Mouse (Mus musculus) splenic B cell, adult 2 months (primary cell): ENCODE measurements around the gene Sec16a.

Experiments used
- DNase-seq: peaks from one replicate; pipeline ENCODE4 v3.0.0-alpha.2; 2011; ENCODE audit warnings: low read depth, low spot score
- H3K27me3 ChIP-seq: 2 replicates; pipeline ENCODE4 v1.6.1; 2012; ENCODE audit warnings: mild to moderate bottlenecking, low read length, moderate library complexity, mixed read lengths; ENCODE audit not compliant: control insufficient read depth, poor library complexity, insufficient read depth, severe bottlenecking
- H3K36me3 ChIP-seq: 2 replicates; pipeline ENCODE4 v1.6.1; 2012; ENCODE audit warnings: mild to moderate bottlenecking, low read length, moderate library complexity, mixed read lengths; ENCODE audit not compliant: control insufficient read depth, poor library complexity, insufficient read depth, severe bottlenecking

Gene Sec16a

DNA sequence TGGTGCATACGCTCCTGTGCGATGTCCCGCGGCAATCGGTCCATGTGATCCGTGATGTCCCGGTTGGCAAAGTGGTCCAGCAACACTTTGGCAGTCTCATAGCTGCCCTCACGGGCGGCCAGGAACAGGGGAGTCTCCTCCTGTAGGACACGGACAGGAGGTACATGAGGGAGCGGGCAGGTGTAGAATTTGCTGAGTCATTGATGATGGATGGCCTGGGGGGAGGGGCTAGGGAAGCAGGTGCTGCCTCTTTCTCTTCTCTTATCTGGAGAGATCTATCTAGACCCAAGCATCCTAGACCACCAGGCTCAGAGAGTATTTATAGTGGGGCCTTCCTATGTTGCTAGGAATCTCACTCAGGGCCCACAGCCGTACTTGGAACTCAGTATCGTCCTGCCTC lies 15.8 kb upstream of the Sec16a start:
- H3K36me3 ChIP-seq: peaks cover 3% of the 10 kb centered on the region
- DNase-seq: no peak
- H3K27me3 ChIP-seq: no peaks in the 10 kb centered on the region

DNA sequence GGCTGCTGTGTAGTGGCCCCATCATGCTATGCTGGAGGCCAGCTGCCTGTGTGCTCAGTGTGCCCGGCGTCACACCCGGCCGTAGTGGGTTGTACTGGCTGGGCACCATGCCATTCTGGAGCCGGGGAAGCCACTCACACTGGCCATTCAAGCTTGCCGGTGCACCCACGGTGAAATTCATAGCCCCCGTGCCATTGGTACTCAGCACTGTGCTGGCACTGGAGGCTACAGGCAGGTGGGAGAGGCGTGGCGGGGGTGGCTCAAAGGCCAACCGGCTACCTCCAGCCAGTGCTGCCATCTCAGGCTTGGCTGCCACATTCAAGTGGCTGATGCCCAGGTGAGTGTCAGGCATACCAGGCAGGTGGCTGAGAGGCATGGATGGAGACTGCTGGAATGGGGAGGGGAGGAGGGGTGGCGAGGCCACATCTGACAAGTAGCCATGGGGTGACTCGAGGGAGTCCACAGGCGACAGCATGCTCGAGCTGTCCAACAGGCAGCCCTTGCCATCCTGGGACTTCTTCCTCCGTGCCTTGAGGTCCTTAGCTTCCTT lies 15.2 kb upstream of the Sec16a start:
- no peak for DNase-seq
- Histone ChIP-seq H3K27me3 (no peaks in the 10 kb centered on the region), H3K36me3 (peaks cover 3% of the 10 kb centered on the region)

DNA sequence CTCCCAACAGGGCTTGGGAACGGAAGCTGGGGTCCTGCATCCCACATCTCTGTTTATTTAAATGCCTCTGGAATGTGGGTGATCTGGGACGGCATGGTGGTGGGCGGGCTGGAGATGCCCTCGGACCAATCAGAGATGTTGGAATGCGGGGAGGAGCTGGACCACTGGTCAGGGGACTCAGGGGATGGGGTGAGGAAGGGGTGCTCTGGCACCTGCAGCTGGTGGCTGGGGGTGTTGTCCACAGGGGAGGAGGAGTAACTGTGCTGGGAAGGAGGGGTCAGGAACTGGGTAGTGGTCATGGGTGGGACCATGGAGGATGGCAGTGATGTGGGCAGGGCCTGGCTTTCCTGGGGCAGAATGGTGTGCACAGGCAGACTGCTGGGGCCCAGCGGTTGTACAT lies 14.5 kb upstream of the Sec16a start:
- Histone ChIP-seq H3K36me3 (peaks cover 2% of the 10 kb centered on the region), H3K27me3 (no peaks in the 10 kb centered on the region)
- no peak for DNase-seq

DNA sequence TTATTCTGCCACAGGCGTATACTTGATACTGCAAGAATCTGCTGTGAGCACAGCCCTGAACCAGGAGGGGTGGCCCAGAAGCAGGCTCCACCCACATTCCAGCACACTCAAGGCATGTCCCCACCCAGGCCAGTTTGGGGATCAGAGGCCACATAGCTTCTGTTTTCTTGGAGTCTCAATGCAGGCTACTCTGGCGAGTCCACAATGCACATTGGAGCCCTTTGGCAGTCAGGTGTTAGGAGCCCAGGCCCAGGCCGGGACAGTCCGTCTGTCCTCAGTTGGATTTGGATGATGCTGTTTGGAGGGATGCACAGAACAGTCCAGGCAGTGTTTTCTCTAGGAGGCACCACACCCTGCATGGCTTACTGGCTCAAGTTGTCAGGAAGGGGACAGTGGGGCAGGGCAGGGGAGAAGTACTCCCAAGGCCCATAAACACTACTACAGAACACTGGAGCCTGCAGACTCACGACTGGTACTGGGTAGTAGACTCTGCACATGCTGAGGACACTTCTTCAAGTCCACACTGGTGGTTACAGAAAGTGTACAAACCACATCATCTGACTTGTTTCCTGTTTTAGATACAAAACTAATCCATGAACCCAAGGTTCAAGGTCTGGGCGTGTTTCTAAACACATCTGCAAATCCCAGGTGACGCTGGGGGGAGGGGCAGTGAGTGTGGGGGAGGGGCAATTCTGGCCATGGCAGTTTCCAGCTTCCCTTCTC lies 13.5 kb upstream of the Sec16a start:
- Histone ChIP-seq H3K27me3 (no peaks in the 10 kb centered on the region), H3K36me3 (peaks cover 2% of the 10 kb centered on the region)
- DNase-seq: no peak

DNA sequence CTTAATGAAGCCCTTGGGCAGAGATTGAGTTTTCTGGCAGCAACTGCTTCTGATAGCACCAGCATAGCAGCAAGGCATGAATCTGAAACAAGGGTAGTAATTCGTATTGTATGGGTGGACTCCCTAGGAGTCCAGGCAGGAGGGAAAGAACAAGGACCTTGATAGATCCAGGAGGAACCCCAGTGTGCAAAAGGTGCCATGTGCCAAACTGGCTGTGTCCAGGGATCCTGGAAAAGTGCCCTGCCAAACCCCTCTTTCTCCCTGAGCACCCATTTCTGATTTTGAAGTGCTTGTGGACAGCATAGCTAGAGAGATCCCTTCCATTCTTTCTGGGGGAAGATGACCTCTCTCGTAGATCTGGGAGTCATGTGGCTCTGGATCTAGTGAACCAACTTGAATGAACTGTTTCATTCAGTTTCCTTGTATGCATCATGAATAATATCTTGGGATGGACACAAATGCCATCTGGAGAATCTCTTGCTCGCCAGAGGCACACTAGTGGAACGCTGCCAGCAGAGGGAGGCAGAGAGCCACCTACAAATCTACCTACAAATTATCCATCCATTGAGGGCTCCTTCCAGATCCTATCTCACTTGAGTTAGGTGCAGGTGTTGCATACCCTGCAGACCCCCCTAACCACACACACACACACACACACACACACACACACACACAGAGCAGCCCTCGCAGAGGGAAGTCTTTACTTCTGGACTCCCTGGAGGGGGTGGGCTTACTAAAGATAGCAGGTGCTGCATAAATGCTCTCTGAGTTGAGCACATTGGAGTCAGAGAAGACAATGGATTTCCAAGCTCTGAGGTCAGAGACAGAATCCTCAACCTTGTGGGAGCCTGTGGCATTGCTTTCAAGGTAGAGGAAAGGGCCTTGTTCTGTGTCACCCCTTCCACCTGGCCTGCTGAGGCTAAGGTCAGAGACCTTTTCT lies 4.4 kb upstream of the Sec16a start:
- H3K36me3 ChIP-seq: no peaks in the 10 kb centered on the region
- DNase-seq: peak; percentile 85
- H3K27me3 ChIP-seq: no peaks in the 10 kb centered on the region

DNA sequence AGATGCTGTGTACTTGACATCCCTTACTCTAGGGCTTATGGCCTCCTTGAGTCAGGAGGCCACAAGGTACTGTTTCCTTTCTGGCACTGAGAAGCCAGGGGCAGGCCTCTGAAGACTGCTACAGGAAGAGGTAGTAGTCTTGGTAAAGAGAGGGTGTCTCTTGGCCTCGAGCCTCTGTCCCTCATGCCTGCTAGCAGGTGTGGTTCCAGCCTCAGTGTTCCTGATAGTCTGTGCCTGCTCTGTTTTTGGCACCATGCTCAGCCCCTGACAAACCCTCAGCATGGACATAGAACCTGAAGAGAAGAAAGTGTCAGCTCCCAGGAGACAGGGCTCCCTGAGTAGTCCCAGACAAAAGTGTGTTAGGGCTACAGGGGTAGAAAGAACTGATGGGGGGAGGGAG lies 2.4 kb upstream of the Sec16a start:
- Histone ChIP-seq H3K36me3 (no peaks in the 10 kb centered on the region), H3K27me3 (no peaks in the 10 kb centered on the region)
- no peak for DNase-seq

DNA sequence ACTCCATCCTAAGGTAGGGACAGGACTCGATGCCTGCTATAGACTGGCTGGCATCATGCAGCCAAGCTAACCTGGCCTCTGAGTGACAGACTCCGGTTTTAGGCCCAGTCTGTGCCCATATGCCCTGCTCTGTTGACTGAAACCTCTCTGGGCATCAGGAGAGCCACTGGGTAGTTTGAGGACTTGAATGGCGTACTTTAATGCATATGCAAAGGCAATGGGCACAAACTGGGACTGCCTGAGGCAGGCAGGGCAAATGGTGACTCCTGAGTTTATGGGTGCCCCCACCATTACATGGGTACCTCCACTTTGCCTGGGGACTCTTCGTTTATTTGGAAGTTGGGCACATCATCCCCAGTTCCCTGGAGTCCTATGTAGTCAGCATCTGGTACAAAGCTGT lies 1.7 kb upstream of the Sec16a start:
- Histone ChIP-seq H3K27me3 (no peaks in the 10 kb centered on the region), H3K36me3 (no peaks in the 10 kb centered on the region)
- DNase-seq: no peak

DNA sequence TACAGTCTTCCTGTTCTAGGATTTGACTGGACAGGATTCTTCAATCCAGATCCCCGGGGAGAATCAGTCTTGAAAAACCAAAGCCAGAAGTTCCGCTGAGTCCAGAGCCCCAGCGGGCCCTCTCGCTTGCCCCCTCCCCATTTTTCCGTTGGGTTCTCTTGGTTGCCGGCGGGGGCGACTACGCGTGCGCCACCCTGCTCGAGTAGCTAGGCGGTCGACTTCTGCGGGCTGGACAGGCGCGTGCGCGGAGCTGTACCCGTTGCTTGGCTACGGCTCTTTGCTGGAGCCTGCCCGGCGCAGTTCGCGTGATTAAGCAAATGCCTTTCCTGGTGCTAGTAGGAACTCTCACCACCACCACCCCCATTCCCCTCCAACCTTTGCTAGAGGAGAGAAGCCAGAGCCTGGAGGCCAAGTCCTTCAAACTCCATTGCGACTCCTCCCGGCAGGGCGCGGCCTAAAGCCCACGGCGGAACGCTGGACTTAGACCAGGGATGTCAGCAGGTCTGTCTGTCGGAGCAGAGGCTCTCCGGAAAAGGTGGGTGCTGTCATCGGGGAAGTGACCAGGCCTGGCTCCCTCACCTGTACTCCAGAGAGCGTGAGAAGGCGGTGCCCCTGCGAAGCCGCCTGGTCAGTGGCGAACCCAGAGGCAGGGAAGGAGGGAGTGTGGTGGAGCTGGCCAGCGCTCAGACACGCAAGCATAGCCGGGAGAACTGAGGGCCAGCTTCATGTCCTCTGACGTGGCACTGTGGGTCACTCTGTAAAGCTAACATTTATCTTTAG lies 840 bp upstream of the Sec16a start:
- peak; percentile 94 for DNase-seq
- Histone ChIP-seq H3K36me3 (no peaks in the 10 kb centered on the region; the same call in 1 of the 2 replicates), H3K27me3 (no peaks in the 10 kb centered on the region)

DNA sequence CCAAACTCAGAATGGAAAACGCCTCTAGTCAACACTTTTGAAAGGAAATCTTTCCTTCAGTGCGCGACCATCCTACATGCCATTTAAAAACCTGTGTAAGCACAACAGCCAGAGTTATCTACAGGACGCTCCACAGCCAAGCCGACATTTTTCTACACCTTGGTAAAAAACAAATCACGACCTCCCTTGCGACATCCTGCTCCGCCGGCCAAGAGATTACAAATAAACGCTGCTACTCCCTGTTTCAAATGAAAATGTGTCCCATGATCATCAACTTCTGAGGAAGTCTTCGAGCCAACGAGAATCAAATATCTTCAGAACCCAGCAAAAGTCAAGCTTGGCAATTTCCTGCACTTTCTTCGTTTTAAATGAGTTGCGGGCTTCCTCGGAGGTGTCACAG lies 648 bp downstream of the Sec16a start:
- no peaks in the 10 kb centered on the region for H3K27me3 ChIP-seq
- H3K36me3 ChIP-seq: peaks cover 3% of the 10 kb centered on the region; the same call in 1 of the 2 replicates
- no peak for DNase-seq

DNA sequence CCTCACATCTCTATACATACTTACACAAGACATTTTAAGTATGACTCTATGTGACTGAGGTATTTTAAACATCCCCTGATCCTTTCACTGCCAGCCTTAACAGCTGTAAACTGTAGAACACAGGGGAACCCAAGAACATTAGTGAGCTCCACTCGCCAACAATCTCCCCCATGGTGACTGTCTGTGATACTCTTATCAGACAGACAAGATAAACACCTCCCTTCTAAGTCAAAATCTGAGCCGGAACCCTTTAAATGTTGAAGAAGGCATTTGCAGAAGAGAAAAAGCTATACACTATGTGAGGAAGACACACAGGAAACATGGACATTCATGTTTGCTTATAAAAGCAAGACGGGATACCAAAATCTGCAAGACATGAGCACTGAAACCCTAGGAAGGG lies 1.1 kb downstream of the Sec16a start:
- H3K27me3 ChIP-seq: no peaks in the 10 kb centered on the region
- H3K36me3 ChIP-seq: peaks cover 3% of the 10 kb centered on the region; the same call in 1 of the 2 replicates
- DNase-seq: no peak

DNA sequence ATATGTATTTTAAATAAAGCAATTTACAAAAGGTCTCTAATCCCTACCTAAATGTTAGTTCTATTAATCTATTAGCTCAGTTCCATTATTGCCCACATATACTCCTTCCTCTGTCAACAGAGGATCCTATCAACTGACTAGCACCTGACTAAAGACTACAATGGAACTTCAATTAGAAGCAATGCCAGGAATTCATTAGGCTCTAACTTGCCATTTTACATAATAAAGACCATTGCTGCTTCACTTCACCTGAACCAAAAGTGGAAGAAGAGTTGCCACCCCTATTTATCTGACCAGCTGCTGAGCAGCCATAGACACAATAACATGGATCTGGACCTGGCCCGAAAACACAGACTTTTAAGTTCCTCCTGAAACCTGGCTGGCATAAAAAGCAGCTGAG lies 2.2 kb downstream of the Sec16a start:
- peaks cover 5% of the 10 kb centered on the region; the same call in 1 of the 2 replicates for H3K36me3 ChIP-seq
- no peaks in the 10 kb centered on the region for H3K27me3 ChIP-seq
- DNase-seq: no peak

DNA sequence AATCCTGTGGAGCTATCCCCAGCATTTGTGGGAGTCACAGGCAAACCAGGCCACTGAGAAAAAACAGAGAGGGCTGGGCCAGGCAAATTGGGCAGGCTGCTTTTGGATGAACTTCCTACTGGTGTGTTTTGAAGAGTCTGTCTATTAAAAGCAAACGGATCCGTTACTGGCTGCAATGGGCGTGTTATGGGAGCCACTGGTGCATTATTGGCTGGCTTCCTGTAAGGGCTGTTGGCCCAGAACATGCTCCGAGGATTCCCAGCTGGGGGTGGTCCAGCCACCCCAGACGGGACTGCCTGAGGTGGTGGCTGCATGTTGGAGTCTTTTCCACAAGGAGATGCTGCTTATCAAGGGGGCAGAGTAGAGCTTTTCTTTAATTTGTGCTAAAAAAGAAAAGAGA lies 3.3 kb downstream of the Sec16a start:
- no peak for DNase-seq
- no peaks in the 10 kb centered on the region for H3K27me3 ChIP-seq
- peaks cover 5% of the 10 kb centered on the region; the same call in 1 of the 2 replicates for H3K36me3 ChIP-seq

DNA sequence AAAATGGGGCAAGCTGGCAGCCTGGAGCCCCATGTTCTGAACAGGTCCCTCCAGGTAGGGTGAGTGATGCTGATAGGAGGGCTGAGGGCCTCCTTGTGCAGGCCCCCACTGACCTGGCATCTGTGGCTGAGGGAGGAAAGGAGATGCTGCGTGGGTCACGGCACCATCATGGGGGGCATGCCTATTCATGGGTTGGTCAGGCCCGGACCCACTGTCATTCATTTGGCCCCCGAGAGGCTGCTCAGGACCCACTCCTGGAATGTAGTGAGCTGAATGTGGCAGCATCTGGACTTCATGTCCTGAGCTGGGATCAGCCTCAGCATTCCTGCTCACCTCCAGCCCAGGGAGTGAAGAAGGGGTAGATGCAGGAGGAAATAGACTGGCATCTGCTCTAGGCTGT lies 3.8 kb downstream of the Sec16a start:
- Histone ChIP-seq H3K27me3 (no peaks in the 10 kb centered on the region), H3K36me3 (peaks cover 5% of the 10 kb centered on the region; the same call in 1 of the 2 replicates)
- no peak for DNase-seq

DNA sequence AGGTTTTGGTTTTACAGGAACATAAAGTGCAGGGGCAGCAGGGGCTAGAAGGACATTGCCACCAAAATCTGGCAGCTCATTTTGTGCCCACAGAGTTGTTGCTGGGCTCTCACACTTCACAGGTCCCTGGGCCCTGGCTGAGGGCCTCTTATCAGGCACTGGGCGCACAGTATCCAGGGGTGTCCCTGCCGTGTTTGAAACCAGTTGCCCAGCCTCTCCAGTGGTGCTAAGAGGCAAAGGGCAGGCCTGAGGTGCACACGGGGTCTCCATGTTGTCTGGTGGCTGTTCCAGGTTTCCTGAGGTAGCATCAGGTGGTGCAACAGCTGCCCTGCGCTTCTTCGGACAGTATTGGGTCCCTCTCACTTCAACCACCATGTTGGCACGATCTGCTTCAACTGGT lies 5.3 kb downstream of the Sec16a start:
- peaks cover 7% of the 10 kb centered on the region for H3K36me3 ChIP-seq
- no peak for DNase-seq

More for the DNA sequence above, 5.3 kb downstream of the Sec16a start:
- no peaks in the 10 kb centered on the region for H3K27me3 ChIP-seq
